Mouse (Mus musculus) gastrocnemius, postnatal 10 days (tissue): Measurements from ENCODE around the gene Hspa14. TPM values are rescaled to one million over a fixed set of nuclear protein-coding genes. Genes with fewer than 3 reads are reported as not detected.

Experiments used
- DNase-seq: peaks from one replicate; pipeline ENCODE4 v3.0.0; 2021; ENCODE audit warnings: mixed read lengths
- long read RNA-seq, 2 experiments: library from polyadenylated mRNA; stranded (forward); transcript quantifications; one replicate each; pipeline ENCODE4 v2.0.0; 2021
- total RNA-seq, 2 experiments: library from RNA; stranded (reverse); gene quantifications; 2 replicates each; pipeline ENCODE4 v1.2.3; 2021

The Hspa14 gene
- 10 to 100 TPM; 20.2 to 23.9 TPM for total RNA-seq
- long read RNA-seq, experiment 1, transcript Hspa14-201 (14 exons, 1,795 nt) = major isoform, 35 of 39 reads
- long read RNA-seq, experiment 1, partial matches to known transcripts = 0 of 39 reads
- long read RNA-seq, experiment 1, other reads (novel, unspliced or antisense) = 4 of 39 reads
- long read RNA-seq, experiment 2, transcript Hspa14-201 (14 exons, 1,795 nt) = major isoform, 36 of 40 reads
- long read RNA-seq, experiment 2, partial matches to known transcripts = 1 of 40 reads
- long read RNA-seq, experiment 2, other reads (novel, unspliced or antisense) = 3 of 40 reads

- DNase-seq = peak; percentile 85
Measured at GRCm38 (mm10) chr2:3512552-3513454, at the start of gene Hspa14, which contains the start of the genes Gm45902 and Cdnf. Gene Hspa14 (minus strand): TSS chr2:3512814. Gene Gm45902 (minus strand): TSS chr2:3512790. Gene Cdnf (plus strand): TSS chr2:3513030.

GRCm38 (mm10) chr2:3546588-3546987 lies 34.0 kb upstream of the Hspa14 start:
- peak; percentile 43 for DNase-seq

GRCm38 (mm10) chr2:3546055-3546454 lies 33.4 kb upstream of the Hspa14 start:
- no peak for DNase-seq

GRCm38 (mm10) chr2:3541307-3542079 lies 28.9 kb upstream of the Hspa14 start:
- no peak for DNase-seq

GRCm38 (mm10) chr2:3526288-3526687 lies 13.7 kb upstream of the Hspa14 start:
- no peak for DNase-seq

- DNase-seq = no peak
Measured at GRCm38 (mm10) chr2:3522558-3522957, 9.9 kb upstream of the Hspa14 start.

GRCm38 (mm10) chr2:3512076-3512475 lies 538 bp downstream of the Hspa14 start:
- DNase-seq = no peak

- DNase-seq = no peak
Measured at GRCm38 (mm10) chr2:3500886-3501285, 11.7 kb downstream of the Hspa14 start.

GRCm38 (mm10) chr2:3499543-3499942 lies 13.1 kb downstream of the Hspa14 start:
- DNase-seq = no peak

- DNase-seq = no peak
Measured at GRCm38 (mm10) chr2:3493833-3494409, 18.7 kb downstream of the Hspa14 start.

- no peak for DNase-seq
Measured at GRCm38 (mm10) chr2:3489816-3490215, 22.8 kb downstream of the Hspa14 start.

- no peak for DNase-seq
Measured at GRCm38 (mm10) chr2:3480239-3480638, 32.4 kb downstream of the Hspa14 start.

- DNase-seq = no peak
Measured at GRCm38 (mm10) chr2:3475746-3476251, 36.8 kb downstream of the Hspa14 start.

GRCm38 (mm10) chr2:3474861-3475283 lies 37.7 kb downstream of the Hspa14 start, which contains the start of gene Suv39h2:
Gene Suv39h2 (minus strand): TSS chr2:3475031.
- DNase-seq = peak; percentile 98

GRCm38 (mm10) chr2:3474361-3474805 lies 38.2 kb downstream of the Hspa14 start:
- peak; percentile 54 for DNase-seq

GRCm38 (mm10) chr2:3473891-3474290 lies 38.7 kb downstream of the Hspa14 start:
- DNase-seq = no peak

- DNase-seq = no peak
Measured at GRCm38 (mm10) chr2:3456590-3456989, 56.0 kb downstream of the Hspa14 start.

GRCm38 (mm10) chr2:3453096-3453495 lies 59.5 kb downstream of the Hspa14 start:
- no peak for DNase-seq

GRCm38 (mm10) chr2:3449431-3449830 lies 63.2 kb downstream of the Hspa14 start:
- DNase-seq = no peak

- DNase-seq = no peak
Measured at GRCm38 (mm10) chr2:3445984-3446383, 66.6 kb downstream of the Hspa14 start.

- DNase-seq = no peak
Measured at GRCm38 (mm10) chr2:3444206-3444605, 68.4 kb downstream of the Hspa14 start.
